Mouse (Mus musculus): ENCODE results near the gene Gpat2.

- TF ChIP-seq CTCF (IDR thresholded peaks at IDR 0.05; ENCODE audit: low read depth, low read length): no peak
- TF ChIP-seq GATA1 (IDR thresholded peaks at IDR 0.05; ENCODE audit: borderline replicate concordance, low read length): no peak
- no peak for TF ChIP-seq TAL1 (conservative IDR thresholded peaks at IDR 0.05; ENCODE audit: low read depth, low read length)
- TF ChIP-seq POLR2AphosphoS5 (IDR thresholded peaks at IDR 0.05; ENCODE audit: insufficient replicate concordance, low read depth, low read length): no peak
Observed at GRCm38 (mm10) chr2:127387521-127387920, 37.5 kb upstream of the Gpat2 start.

All from G1E (cell line).